Comparison of ENCODE assay signal across 13 mouse cellular contexts in genomic region chr5:8293287-8293686, GRCm38 (mm10).
DNase-seq lines count a peak whose midpoint lies in the region; ATAC-seq and TF ChIP-seq lines count a peak whose summit lies in the region.
"Had no signal": no experiment of that assay in that cellular context is flagged by ENCODE, and none has a peak within 500 bp of the region (broad histone marks: within the 10 kb centered on the region; RNA-seq: fewer than 3 reads in every experiment).

No protein-coding gene starts in this region.

- 14% methylated on average over 1 of the region's 1 CpGs for WGBS in lung, embryonic 16.5 days
- 40% methylated on average over 1 of the region's 1 CpGs for WGBS in lung, adult 2 months
- WGBS in limb, embryonic 13.5 days, result 3% methylated on average over 1 of the region's 1 CpGs

- no peak overlapping the region for H3K9ac ChIP-seq in lung, embryonic 16.5 days (ENCODE audit: low read length)
- no peak overlapping the region for H3K9ac ChIP-seq in limb, embryonic 13.5 days

- H3K9me3 ChIP-seq in lung, embryonic 16.5 days (ENCODE audit: control insufficient read depth, low read length), result no peaks in the 10 kb centered on the region
- no peaks in the 10 kb centered on the region for H3K9me3 ChIP-seq in limb, embryonic 13.5 days

- H3K27me3 ChIP-seq in lung, embryonic 16.5 days (ENCODE audit: control insufficient read depth, insufficient read depth, low read depth, low read length), result no peaks in the 10 kb centered on the region
- H3K27me3 ChIP-seq in limb, embryonic 13.5 days, result no peaks in the 10 kb centered on the region
- H3K27me3 ChIP-seq: megakaryocyte, embryonic 14.5 days had no signal

- no peaks in the 10 kb centered on the region for H3K36me3 ChIP-seq in lung, embryonic 16.5 days (ENCODE audit: control insufficient read depth, insufficient read depth, low read length)
- no peaks in the 10 kb centered on the region for H3K36me3 ChIP-seq in limb, embryonic 13.5 days

- DNase-seq in adrenal gland, adult 8-10 months, result peak; percentile 11
- DNase-seq in adrenal gland, postnatal 25 days, result no peak
- DNase-seq in lung, adult 2 months, result no peak
- peak; percentile 6 to 24 for DNase-seq in adrenal gland, postnatal 36 days
- DNase-seq in natural killer cell, adult 2 months (ENCODE audit: low spot score in 2 of 2), result no peak
- DNase-seq: cerebellum, adult 11-12 months; layer of hippocampus, adult 9-11 months; liver had no signal

- TF ChIP-seq POLR2A in lung, adult 2 months (IDR thresholded peaks at IDR 0.05; ENCODE audit: borderline replicate concordance, extremely low read depth, low read depth, low read length), result no peak

- ATAC-seq in lung, embryonic 16.5 days (ENCODE audit: low read depth), result peak; percentile 47; the same call in 1 of the 2 replicates
- peak; percentile 75; the same call in 1 of the 2 replicates for ATAC-seq in limb, embryonic 13.5 days (ENCODE audit: low FRiP score, low read depth)
- ATAC-seq in megakaryocyte-erythroid progenitor cell, adult 5-6 weeks (replicated peaks; ENCODE audit: low FRiP score, low TSS enrichment, poor library complexity, severe bottlenecking), result no peak

- no peak for TF ChIP-seq CTCF in lung, adult 2 months (IDR thresholded peaks at IDR 0.05; ENCODE audit: insufficient read depth, low read length)

- no peak overlapping the region for H3K4me2 ChIP-seq in lung, embryonic 16.5 days (ENCODE audit: low read depth, low read length)
- H3K4me2 ChIP-seq in limb, embryonic 13.5 days (replicated peaks), result no peak overlapping the region

- no peak overlapping the region for H3K27ac ChIP-seq in lung, embryonic 16.5 days (ENCODE audit: low read length)
- H3K27ac ChIP-seq in limb, embryonic 13.5 days, result no peak overlapping the region

- H3K4me3 ChIP-seq in lung, embryonic 16.5 days (ENCODE audit: low read length), result no peak overlapping the region
- H3K4me3 ChIP-seq in lung, adult 2 months (replicated peaks; ENCODE audit: extremely low read depth, low read depth, low read length), result no peak overlapping the region
- H3K4me3 ChIP-seq in limb, embryonic 13.5 days, result no peak overlapping the region
- H3K4me3 ChIP-seq: erythroblast, embryonic 14.5 days; megakaryocyte, embryonic 14.5 days had no signal

- H3K4me1 ChIP-seq in lung, embryonic 16.5 days (replicated peaks; ENCODE audit: control insufficient read depth, insufficient read depth, low read length), result no peaks in the 10 kb centered on the region
- no peaks in the 10 kb centered on the region for H3K4me1 ChIP-seq in lung, adult 2 months (ENCODE audit: control insufficient read depth, insufficient read depth, low read length)
- H3K4me1 ChIP-seq in limb, embryonic 13.5 days, result peaks cover 18% of the 10 kb centered on the region
- H3K4me1 ChIP-seq: megakaryocyte, embryonic 14.5 days had no signal

Comparison
In these comparisons a context has a peak if more than half of its experiments do, and no peak if none do; other contexts are left out.
1. DNase-seq: peak in adrenal gland, adult 8-10 months (single experiment) and adrenal gland, postnatal 36 days (2 of 2); none in adrenal gland, postnatal 25 days (single experiment), lung, adult 2 months (single experiment) and natural killer cell, adult 2 months (0 of 2).